ENCODE assay signal across 8 mouse cellular contexts in genomic region chr1:190168115-190168514, GRCm38 (mm10). TPM values are rescaled to one million over a fixed set of nuclear protein-coding genes. Genes with fewer than 3 reads are reported as not detected.
DNase-seq lines count a peak whose midpoint lies in the region; ATAC-seq and TF ChIP-seq lines count a peak whose summit lies in the region.

No protein-coding gene starts in this region.

- peak overlapping the region; percentile 50; the same call in 1 of the 2 replicates for H3K4me3 ChIP-seq in left cerebral cortex, adult 2 months
- H3K4me3 ChIP-seq in forebrain, embryonic 10.5 days, result peak overlapping the region; percentile 74
- H3K4me3 ChIP-seq in hindbrain, embryonic 15.5 days, result peak overlapping the region; percentile 62
- peak overlapping the region; percentile 66 for H3K4me3 ChIP-seq in midbrain, embryonic 14.5 days (replicated peaks; ENCODE audit: low read depth, low read length)

- no peaks in the 10 kb centered on the region for H3K36me3 ChIP-seq in forebrain, embryonic 10.5 days (replicated peaks)
- H3K36me3 ChIP-seq in hindbrain, embryonic 15.5 days, result no peaks in the 10 kb centered on the region
- H3K36me3 ChIP-seq in midbrain, embryonic 14.5 days (ENCODE audit: control insufficient read depth, insufficient read depth, low read length), result no peaks in the 10 kb centered on the region

- WGBS in forebrain, embryonic 10.5 days, result 2% methylated on average over 4 of the region's 4 CpGs
- WGBS in hindbrain, embryonic 15.5 days, result 0% methylated on average over 4 of the region's 4 CpGs
- under 1% methylated on average over 4 of the region's 4 CpGs for WGBS in midbrain, embryonic 14.5 days

- H3K9ac ChIP-seq in hindbrain, embryonic 15.5 days, result peak overlapping the region; percentile 57
- H3K9ac ChIP-seq in midbrain, embryonic 14.5 days (replicated peaks; ENCODE audit: low read length), result peak overlapping the region; percentile 72; the same call in 1 of the 2 replicates

- no peak overlapping the region for H3K27ac ChIP-seq in left cerebral cortex, adult 2 months
- H3K27ac ChIP-seq in forebrain, embryonic 10.5 days, result peak overlapping the region; percentile 88; the same call in 1 of the 2 replicates
- no peak overlapping the region for H3K27ac ChIP-seq in hindbrain, embryonic 15.5 days (replicated peaks)
- H3K27ac ChIP-seq in midbrain, embryonic 14.5 days (replicated peaks; ENCODE audit: low read depth, low read length), result no peak overlapping the region

- no peak for DNase-seq in left cerebral cortex, adult 2 months (ENCODE audit: extremely low spot score in 1 of 2, low spot score in 2 of 2)
- DNase-seq in left cerebral cortex, adult 18-20 months (ENCODE audit: low spot score in 2 of 2), result no peak
- DNase-seq in forebrain, embryonic 10.5 days (ENCODE audit: extremely low spot score, low spot score), result no peak
- no peak for DNase-seq in midbrain, embryonic 14.5 days
- no peak for DNase-seq in layer of hippocampus, adult 9-11 months
- no peak for DNase-seq in lung, postnatal 10 days

- no peaks in the 10 kb centered on the region for H3K9me3 ChIP-seq in forebrain, embryonic 10.5 days
- no peaks in the 10 kb centered on the region for H3K9me3 ChIP-seq in hindbrain, embryonic 15.5 days
- no peaks in the 10 kb centered on the region for H3K9me3 ChIP-seq in midbrain, embryonic 14.5 days (ENCODE audit: control insufficient read depth, low read length)

- no peak for TF ChIP-seq CTCF in left cerebral cortex, adult 2 months (IDR thresholded peaks at IDR 0.05)

- peaks cover 71% of the 10 kb centered on the region for H3K27me3 ChIP-seq in forebrain, embryonic 10.5 days (ENCODE audit: poor library complexity, severe bottlenecking)
- peaks cover 4% of the 10 kb centered on the region; the same call in 1 of the 2 replicates for H3K27me3 ChIP-seq in hindbrain, embryonic 15.5 days
- peaks cover 21% of the 10 kb centered on the region; the same call in 1 of the 2 replicates for H3K27me3 ChIP-seq in midbrain, embryonic 14.5 days (ENCODE audit: control insufficient read depth, insufficient read depth, low read length)

- no peak for ATAC-seq in hindbrain, embryonic 15.5 days (ENCODE audit: low FRiP score, low read depth)
- ATAC-seq in midbrain, embryonic 14.5 days (ENCODE audit: low FRiP score, low TSS enrichment), result no peak
- ATAC-seq in megakaryocyte, adult 5-6 weeks (ENCODE audit: poor library complexity, severe bottlenecking), result no peak

- peak overlapping the region; percentile 82 for H3K4me2 ChIP-seq in hindbrain, embryonic 15.5 days
- H3K4me2 ChIP-seq in midbrain, embryonic 14.5 days (ENCODE audit: low read length), result peak overlapping the region; percentile 91

- intact Hi-C loops in left cerebral cortex, adult 2 months (cut with DNase I), result no loop called here

- peaks cover 54% of the 10 kb centered on the region for H3K4me1 ChIP-seq in forebrain, embryonic 10.5 days
- H3K4me1 ChIP-seq in hindbrain, embryonic 15.5 days (replicated peaks), result peaks cover 46% of the 10 kb centered on the region
- H3K4me1 ChIP-seq in midbrain, embryonic 14.5 days (ENCODE audit: control insufficient read depth, insufficient read depth, low read length), result peaks cover 18% of the 10 kb centered on the region

RNA-seq across cellular contexts. Expression of gene Prox1, which starts 2.4 kb away (rescaled TPM):
- total RNA-seq in left cerebral cortex, adult 2 months (2021), result 1 to 10 TPM; 7.3 to 7.4 TPM
- 1 to 10 TPM; 8.5 to 9.0 TPM for total RNA-seq in left cerebral cortex, adult 18-20 months (2021)
- 3.1 and 3.8 TPM in 2 replicates for polyA plus RNA-seq in forebrain, embryonic 10.5 days (2016; fragmentation: Nextera tagmentation; extraction: Ambion mirVana)
- 6.2 and 6.9 TPM in 2 replicates for polyA plus RNA-seq in hindbrain, embryonic 15.5 days (2015; fragmentation: Nextera tagmentation; extraction: Ambion mirVana)
- polyA plus RNA-seq in midbrain, embryonic 14.5 days (2014; fragmentation: Nextera tagmentation; extraction: Ambion mirVana), result 7.8 and 10.7 TPM in 2 replicates
- total RNA-seq in megakaryocyte, adult 5-6 weeks (2015), result not detected in 2 replicates
- not detected in 2 replicates for total RNA-seq in megakaryocyte, adult 5-6 weeks (2017)

Comparison
In these comparisons a context has a peak if more than half of its experiments do, and no peak if none do; other contexts are left out.
1. RNA of gene Prox1, which starts 2.4 kb away (total RNA-seq): 8.5 to 9.0 TPM in left cerebral cortex, adult 18-20 months and 7.3 to 7.4 TPM in left cerebral cortex, adult 2 months; not detected in megakaryocyte, adult 5-6 weeks; every median in the first group is over 4 times any median in the second.
2. Peak in every context shown above with its lines, with median percentiles within 50 percentile points of each other: H3K4me3 ChIP-seq.